Mouse (Mus musculus): ENCODE measurements around the gene Gipc1. TPM values are rescaled to one million over a fixed set of nuclear protein-coding genes. Genes with fewer than 3 reads are reported as not detected.

Gipc1 gene
- polyA plus RNA-seq, 2 experiments = 102 to 134 TPM

- peak; percentile 77 for ATAC-seq (ENCODE audit: low FRiP score, low read depth)
- Histone ChIP-seq H3K9me3 (ENCODE audit: control insufficient read depth, low read length) (no peaks in the 10 kb centered on the region), H3K9ac (ENCODE audit: low read depth, low read length, severe bottlenecking) (peak overlapping the region; percentile 59), H3K36me3 (ENCODE audit: control insufficient read depth, insufficient read depth, low read length) (peaks cover 36% of the 10 kb centered on the region), H3K27me3 (ENCODE audit: control insufficient read depth, insufficient read depth, low read length) (no peaks in the 10 kb centered on the region), H3K4me2 (replicated peaks; ENCODE audit: low read depth, low read length, severe bottlenecking) (peak overlapping the region; percentile 82), H3K27ac (replicated peaks; ENCODE audit: low read depth, low read length) (peak overlapping the region; percentile 43; the same call in 1 of the 2 replicates), H3K4me3 (replicated peaks; ENCODE audit: low read length) (peak overlapping the region; percentile 40), H3K4me1 (ENCODE audit: control insufficient read depth, insufficient read depth, low read length) (peaks cover 24% of the 10 kb centered on the region)
- TF ChIP-seq POLR2A (IDR thresholded peaks at IDR 0.05; ENCODE audit: borderline replicate concordance, extremely low read depth, insufficient read depth, insufficient read length) = peak; percentile 38; the same call in 1 of the 2 replicates
- peak; percentile 78 for DNase-seq (ENCODE audit: low spot score)
- WGBS = 15% methylated on average over 72 of the region's 80 CpGs
These were observed 15.8 kb downstream of the Gipc1 start for GRCm38 (mm10) chr8:83668010-83668916.

- H3K36me3 ChIP-seq (ENCODE audit: control insufficient read depth, insufficient read depth, low read length) = peaks cover 39% of the 10 kb centered on the region
- no peaks in the 10 kb centered on the region for H3K27me3 ChIP-seq (ENCODE audit: control insufficient read depth, insufficient read depth, low read length)
- no peak for TF ChIP-seq POLR2A (IDR thresholded peaks at IDR 0.05; ENCODE audit: borderline replicate concordance, extremely low read depth, insufficient read depth, insufficient read length)
- DNase-seq (ENCODE audit: low spot score) (no peak), ATAC-seq (ENCODE audit: low FRiP score, low read depth) (no peak)
- H3K4me3 ChIP-seq (replicated peaks; ENCODE audit: low read length) = no peak overlapping the region; the same call in 1 of the 2 replicates
- no peak overlapping the region for H3K27ac ChIP-seq (replicated peaks; ENCODE audit: low read depth, low read length)
- no peaks in the 10 kb centered on the region for H3K9me3 ChIP-seq (ENCODE audit: control insufficient read depth, low read length)
- no peak overlapping the region for H3K9ac ChIP-seq (ENCODE audit: low read depth, low read length, severe bottlenecking)
- H3K4me1 ChIP-seq (ENCODE audit: control insufficient read depth, insufficient read depth, low read length) = peaks cover 24% of the 10 kb centered on the region
- H3K4me2 ChIP-seq (replicated peaks; ENCODE audit: low read depth, low read length, severe bottlenecking) = peak overlapping the region; percentile 82
- WGBS = 75% methylated on average over 16 of the region's 16 CpGs
These were observed 16.5 kb downstream of the Gipc1 start for GRCm38 (mm10) chr8:83669013-83669412.

- Histone ChIP-seq H3K9me3 (ENCODE audit: control insufficient read depth, low read length) (no peaks in the 10 kb centered on the region), H3K4me1 (ENCODE audit: control insufficient read depth, insufficient read depth, low read length) (peaks cover 6% of the 10 kb centered on the region), H3K4me2 (replicated peaks; ENCODE audit: low read depth, low read length, severe bottlenecking) (no peak overlapping the region), H3K27me3 (ENCODE audit: control insufficient read depth, insufficient read depth, low read length) (no peaks in the 10 kb centered on the region), H3K36me3 (ENCODE audit: control insufficient read depth, insufficient read depth, low read length) (peaks cover 54% of the 10 kb centered on the region), H3K4me3 (replicated peaks; ENCODE audit: low read length) (no peak overlapping the region), H3K27ac (replicated peaks; ENCODE audit: low read depth, low read length) (no peak overlapping the region), H3K9ac (ENCODE audit: low read depth, low read length, severe bottlenecking) (no peak overlapping the region)
- no peak for TF ChIP-seq POLR2A (IDR thresholded peaks at IDR 0.05; ENCODE audit: borderline replicate concordance, extremely low read depth, insufficient read depth, insufficient read length)
- 60% methylated on average over 5 of the region's 5 CpGs for WGBS
- no peak for ATAC-seq (ENCODE audit: low FRiP score, low read depth)
- no peak for DNase-seq (ENCODE audit: low spot score)
These were observed 20.5 kb downstream of the Gipc1 start for GRCm38 (mm10) chr8:83672936-83673335.

- Histone ChIP-seq H3K4me3 (replicated peaks; ENCODE audit: low read length) (no peak overlapping the region), H3K36me3 (ENCODE audit: control insufficient read depth, insufficient read depth, low read length) (peaks cover 68% of the 10 kb centered on the region), H3K4me1 (ENCODE audit: control insufficient read depth, insufficient read depth, low read length) (no peaks in the 10 kb centered on the region), H3K4me2 (replicated peaks; ENCODE audit: low read depth, low read length, severe bottlenecking) (no peak overlapping the region), H3K9me3 (ENCODE audit: control insufficient read depth, low read length) (no peaks in the 10 kb centered on the region), H3K9ac (ENCODE audit: low read depth, low read length, severe bottlenecking) (no peak overlapping the region), H3K27me3 (ENCODE audit: control insufficient read depth, insufficient read depth, low read length) (no peaks in the 10 kb centered on the region), H3K27ac (replicated peaks; ENCODE audit: low read depth, low read length) (no peak overlapping the region)
- DNase-seq (ENCODE audit: low spot score) (no peak), ATAC-seq (ENCODE audit: low FRiP score, low read depth) (no peak)
- no peak for TF ChIP-seq POLR2A (IDR thresholded peaks at IDR 0.05; ENCODE audit: borderline replicate concordance, extremely low read depth, insufficient read depth, insufficient read length)
- WGBS = 86% methylated on average over 5 of the region's 5 CpGs
These were observed 22.0 kb downstream of the Gipc1 start for GRCm38 (mm10) chr8:83674497-83674896.

- Histone ChIP-seq H3K9me3 (ENCODE audit: control insufficient read depth, low read length) (no peaks in the 10 kb centered on the region), H3K36me3 (ENCODE audit: control insufficient read depth, insufficient read depth, low read length) (peaks cover 74% of the 10 kb centered on the region), H3K4me3 (replicated peaks; ENCODE audit: low read length) (no peak overlapping the region), H3K4me2 (replicated peaks; ENCODE audit: low read depth, low read length, severe bottlenecking) (no peak overlapping the region), H3K27ac (replicated peaks; ENCODE audit: low read depth, low read length) (no peak overlapping the region), H3K27me3 (ENCODE audit: control insufficient read depth, insufficient read depth, low read length) (no peaks in the 10 kb centered on the region), H3K4me1 (ENCODE audit: control insufficient read depth, insufficient read depth, low read length) (peaks cover 16% of the 10 kb centered on the region), H3K9ac (ENCODE audit: low read depth, low read length, severe bottlenecking) (no peak overlapping the region)
- DNase-seq (ENCODE audit: low spot score) (no peak), ATAC-seq (ENCODE audit: low FRiP score, low read depth) (no peak)
- 92% methylated on average over 12 of the region's 12 CpGs for WGBS
- TF ChIP-seq POLR2A (IDR thresholded peaks at IDR 0.05; ENCODE audit: borderline replicate concordance, extremely low read depth, insufficient read depth, insufficient read length) = no peak
These were observed 27.4 kb downstream of the Gipc1 start for GRCm38 (mm10) chr8:83679866-83680265.
